Comparison of ENCODE assay signal across 8 mouse cellular contexts in genomic region chr7:113774039-113774438, GRCm38 (mm10). TPM values are rescaled to one million over a fixed set of nuclear protein-coding genes. Genes with fewer than 3 reads are reported as not detected.
DNase-seq lines count a peak whose midpoint lies in the region; ATAC-seq lines count a peak whose summit lies in the region.

No protein-coding gene starts in this region.

- H3K4me2 ChIP-seq in heart, embryonic 16.5 days (ENCODE audit: low read depth, low read length), result no peak overlapping the region

- H3K9ac ChIP-seq in heart, embryonic 16.5 days (ENCODE audit: low read length), result no peak overlapping the region

- 0 out of 2 replicates have a peak, but pooled peaks cover 2% of the 10 kb centered on the region for H3K36me3 ChIP-seq in heart, embryonic 16.5 days (ENCODE audit: control insufficient read depth, insufficient read depth)

- peaks cover 3% of the 10 kb centered on the region for H3K9me3 ChIP-seq in heart, embryonic 16.5 days (replicated peaks; ENCODE audit: control insufficient read depth, low read length)

- peaks cover 12% of the 10 kb centered on the region for H3K4me1 ChIP-seq in heart, embryonic 16.5 days (ENCODE audit: control insufficient read depth, insufficient read depth, low read length)

- H3K27me3 ChIP-seq in heart, embryonic 16.5 days (ENCODE audit: control insufficient read depth, insufficient read depth, low read length), result no peaks in the 10 kb centered on the region

- no peak overlapping the region for H3K4me3 ChIP-seq in heart, embryonic 16.5 days (ENCODE audit: low read length)

- peak; percentile 58 for DNase-seq in B cell, adult 2 months
- DNase-seq in adipocyte (ENCODE audit: low spot score), result peak; percentile 18
- DNase-seq in embryo, embryonic 10.5 days (ENCODE audit: low spot score), result peak; percentile 82
- DNase-seq in kidney, postnatal 14 days, result peak; percentile 73
- peak; percentile 82 for DNase-seq in lung, postnatal 36 days
- DNase-seq in right cerebral cortex, adult 2 months (ENCODE audit: low spot score in 2 of 2), result peak; percentile 35 to 62
- DNase-seq in urinary bladder, postnatal 36 days (ENCODE audit: low spot score in 2 of 2), result peak; percentile 46 to 60

- 21% methylated on average over 7 of the region's 7 CpGs for WGBS in heart, embryonic 16.5 days

- ATAC-seq in heart, embryonic 16.5 days (replicated peaks; ENCODE audit: extremely low read depth, insufficient read depth, low FRiP score), result peak; percentile 20; the same call in 1 of the 2 replicates

- no peak overlapping the region for H3K27ac ChIP-seq in heart, embryonic 16.5 days (ENCODE audit: low read length)

RNA-seq across cellular contexts. Expression of gene Spon1, which starts 8.2 kb away (rescaled TPM):
- polyA plus RNA-seq in heart, embryonic 16.5 days (2015; fragmentation: Nextera tagmentation; extraction: Ambion mirVana), result 54.5 and 59.3 TPM in 2 replicates

Comparison
In these comparisons a context has a peak if more than half of its experiments do, and no peak if none do; other contexts are left out.
1. DNase-seq: peak in every context shown above with its lines; median percentile 82 in embryo, embryonic 10.5 days; 82 in lung, postnatal 36 days; 73 in kidney, postnatal 14 days; 58 in B cell, adult 2 months; 53 in urinary bladder, postnatal 36 days; 48 in right cerebral cortex, adult 2 months; 18 in adipocyte.